Mouse (Mus musculus) CH12.LX (cell line): Measurements from ENCODE around the gene Ndufa8. TPM values are rescaled to one million over a fixed set of nuclear protein-coding genes. Genes with fewer than 3 reads are reported as not detected.

Experiments used
- DNase-seq: peaks from one replicate; pipeline ENCODE4 v3.0.0-alpha.2; 2013; ENCODE audit errors: extremely low read depth
- H3K27ac ChIP-seq: 2 replicates; pipeline ENCODE4 v1.5.1; 2012; ENCODE audit warnings: low read depth, mild to moderate bottlenecking, control low read depth, moderate library complexity; ENCODE audit not compliant: insufficient read depth
- H3K27me3 ChIP-seq: replicated peaks from 2 replicates; pipeline ENCODE3; 2012; ENCODE audit warnings: inconsistent platforms
- H3K36me3 ChIP-seq, 2 experiments: replicated peaks in 1 of 2; 2 replicates each; pipeline versions ENCODE3 to v1.6.1; 2012; ENCODE audit warnings: inconsistent platforms in 1 of 2, low read length in 1 of 2, mild to moderate bottlenecking in 1 of 2, mixed read lengths in 1 of 2, moderate library complexity in 1 of 2; ENCODE audit not compliant: control insufficient read depth in 1 of 2, insufficient read depth in 1 of 2
- H3K4me1 ChIP-seq, 2 experiments: 2 replicates each; pipeline ENCODE4 v1.6.1; 2012; ENCODE audit warnings: inconsistent platforms in 1 of 2, moderate library complexity in 1 of 2; ENCODE audit not compliant: insufficient read depth in 2 of 2, control insufficient read depth in 1 of 2
- H3K4me2 ChIP-seq: 2 replicates; pipeline ENCODE4 v1.6.1; 2012; ENCODE audit warnings: low read depth, mild to moderate bottlenecking, control low read depth; ENCODE audit not compliant: poor library complexity, insufficient read depth, severe bottlenecking
- H3K4me3 ChIP-seq, 3 experiments: fragments of 150-350 bp in 1 of 3; sonication (generic) in 1 of 3; replicated peaks in 1 of 3; 2 replicates each; pipeline versions ENCODE3 to v1.5.1; 2011 to 2012; ENCODE audit warnings: low read depth in 2 of 3, low read length in 2 of 3, mild to moderate bottlenecking in 2 of 3, moderate library complexity in 2 of 3, control low read depth in 1 of 3, improper control_type of control experiment in 1 of 3, inconsistent platforms in 1 of 3, mixed read lengths in 1 of 3; ENCODE audit not compliant: poor library complexity in 1 of 3
- H3K79me2 ChIP-seq: replicated peaks from 2 replicates; pipeline ENCODE4 v1.6.1; 2012; ENCODE audit warnings: mild to moderate bottlenecking, moderate library complexity; ENCODE audit not compliant: control insufficient read depth, poor library complexity, insufficient read depth, severe bottlenecking; ENCODE audit errors: extremely low read depth
- H3K9ac ChIP-seq: 2 replicates; pipeline ENCODE4 v1.6.1; 2012; ENCODE audit warnings: low read depth, mild to moderate bottlenecking, control low read depth, moderate library complexity; ENCODE audit not compliant: insufficient read depth
- H3K9me3 ChIP-seq: replicated peaks from 2 replicates; pipeline ENCODE3; 2012; ENCODE audit warnings: low read length, inconsistent platforms, mixed read lengths
- BHLHE40 ChIP-seq: IDR thresholded peaks from 2 replicates; pipeline ENCODE4 v1.6.1; 2011; ENCODE audit warnings: mild to moderate bottlenecking, low read depth, low read length, improper control_type of control experiment
- CHD1 ChIP-seq: IDR thresholded peaks from 2 replicates; pipeline ENCODE4 v1.6.1; 2012; ENCODE audit warnings: low read depth, low read length, improper control_type of control experiment, inconsistent platforms
- E2F4 ChIP-seq: IDR thresholded peaks from 2 replicates; pipeline ENCODE4 v1.6.1; 2011; ENCODE audit warnings: low read depth, low read length, improper control_type of control experiment; ENCODE audit not compliant: insufficient replicate concordance
- JUN ChIP-seq: IDR thresholded peaks from 2 replicates; pipeline ENCODE4 v1.6.1; 2011; ENCODE audit warnings: low read depth, mild to moderate bottlenecking, low read length, improper control_type of control experiment, moderate library complexity; ENCODE audit not compliant: insufficient read depth
- JUND ChIP-seq: conservative IDR thresholded peaks from 2 replicates; pipeline ENCODE4 v1.6.1; 2011; ENCODE audit warnings: low read depth, low read length, improper control_type of control experiment
- MAZ ChIP-seq: IDR thresholded peaks from 2 replicates; pipeline ENCODE4 v1.6.1; 2012; ENCODE audit warnings: low read depth, mild to moderate bottlenecking, inconsistent platforms, low read length, improper control_type of control experiment, moderate library complexity
- MEF2A ChIP-seq: IDR thresholded peaks from 2 replicates; pipeline ENCODE4 v1.6.1; 2014; ENCODE audit warnings: low read depth, mild to moderate bottlenecking, inconsistent platforms, low read length, improper control_type of control experiment, borderline replicate concordance
- MXI1 ChIP-seq: IDR thresholded peaks from 2 replicates; pipeline ENCODE4 v1.6.1; 2011; ENCODE audit warnings: mild to moderate bottlenecking, low read depth, low read length, improper control_type of control experiment
- NRF1 ChIP-seq: IDR thresholded peaks from 2 replicates; pipeline ENCODE4 v1.6.1; 2014; ENCODE audit warnings: low read depth, mild to moderate bottlenecking, inconsistent platforms, low read length, improper control_type of control experiment, moderate library complexity
- POLR2A ChIP-seq: IDR thresholded peaks from 2 replicates; pipeline ENCODE4 v1.6.1; 2011; ENCODE audit warnings: low read depth, mild to moderate bottlenecking, improper control_type of control experiment, low read length
- POLR2AphosphoS2 ChIP-seq: IDR thresholded peaks from 2 replicates; pipeline ENCODE4 v1.6.1; 2011; ENCODE audit warnings: low read depth, low read length, improper control_type of control experiment
- SIN3A ChIP-seq: IDR thresholded peaks from 2 replicates; pipeline ENCODE4 v1.6.1; 2012; ENCODE audit warnings: low read length, improper control_type of control experiment, inconsistent platforms
- SMC3 ChIP-seq: IDR thresholded peaks from 2 replicates; pipeline ENCODE4 v1.6.1; 2011; ENCODE audit warnings: low read depth, low read length, improper control_type of control experiment
- TBP ChIP-seq: conservative IDR thresholded peaks from 2 replicates; pipeline ENCODE4 v1.6.1; 2011; ENCODE audit warnings: low read depth, low read length, improper control_type of control experiment
- TCF12 ChIP-seq: IDR thresholded peaks from 2 replicates; pipeline ENCODE4 v1.6.1; 2014; ENCODE audit warnings: low read depth, mild to moderate bottlenecking, inconsistent platforms, low read length, improper control_type of control experiment
- USF2 ChIP-seq: conservative IDR thresholded peaks from 2 replicates; pipeline ENCODE4 v1.6.1; 2011; ENCODE audit warnings: low read depth, low read length, improper control_type of control experiment
- ZC3H11A ChIP-seq: IDR thresholded peaks from 2 replicates; pipeline ENCODE4 v1.6.1; 2012; ENCODE audit warnings: low read depth, mild to moderate bottlenecking, inconsistent platforms, low read length, improper control_type of control experiment
- dilution Hi-C: fragments of 300-500 bp; cut with MboI; formaldehyde crosslinking; loops from 2 replicates; pipeline ENCODE4 v1.14.3; 2020; ENCODE audit warnings: low sequenced_read_pairs; ENCODE audit not compliant: extremely low pct_unique_long_range_greater_than_20kb, extremely low pct_ligation_motif_present
- in situ Hi-C: fragments of 300-500 bp; cut with MboI; formaldehyde crosslinking; loops from 3 replicates; pipeline ENCODE4 v1.14.3; 2019; ENCODE audit warnings: low sequenced_read_pairs, low pct_ligation_motif_present, low pct_unique_long_range_greater_than_20kb, mixed read lengths
- polyA plus RNA-seq: library from polyadenylated mRNA; unstranded; fragments of >175 nt; gene quantifications from 2 replicates; pipeline ENCODE4 v1.2.1, GENCODE M21; 2012; ENCODE audit warnings: low read depth; ENCODE audit not compliant: insufficient read length
- total RNA-seq, 2 experiments: library from RNA; depleted of rRNA; stranded (reverse); fragments of 300-350 nt in 1 of 2; fragments of >200 nt in 1 of 2; gene quantifications; 2 replicates each; pipeline ENCODE4 v1.2.3; 2012 to 2014

The Ndufa8 gene
- total and polyA plus RNA-seq, 3 experiments: 111 to 179 (median 119) TPM

DNA sequence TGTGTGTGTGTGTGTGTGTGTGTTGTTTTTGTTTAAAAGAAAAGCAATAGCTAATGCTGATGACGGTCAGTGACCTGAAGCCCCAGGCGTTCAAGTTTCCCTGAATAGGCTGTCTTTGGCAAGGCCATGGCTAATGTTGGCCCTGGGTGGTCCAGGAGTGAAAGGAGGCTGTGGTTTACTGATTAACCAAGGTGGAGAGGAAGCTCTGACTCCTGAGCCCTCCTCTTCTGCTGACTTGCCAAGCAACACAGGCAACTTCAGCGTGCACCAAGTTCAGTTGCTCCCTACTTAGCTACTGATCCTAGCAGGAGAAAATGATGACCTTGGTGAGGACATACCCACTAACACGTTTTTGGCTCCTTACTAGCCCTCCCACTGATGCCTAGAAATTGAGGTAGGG is 43.5 kb upstream of the Ndufa8 start:
- Histone ChIP-seq H3K9me3 (no peaks in the 10 kb centered on the region), H3K79me2 (no peaks in the 10 kb centered on the region), H3K27ac (no peak overlapping the region), H3K4me3 (no peak overlapping the region), H3K36me3 (no peaks in the 10 kb centered on the region), H3K4me2 (no peak overlapping the region), H3K9ac (no peak overlapping the region), H3K27me3 (peaks cover 84% of the 10 kb centered on the region), H3K4me1 (peaks cover 0 to 14% of the 10 kb centered on the region in 2 experiments; a peak in 2 of 4 replicates)
- in situ Hi-C loops (no loop called here), dilution Hi-C loops (no loop called here)
- TF ChIP-seq SIN3A (no peak), POLR2AphosphoS2 (no peak), JUND (no peak), E2F4 (no peak), SMC3 (no peak), MXI1 (no peak), BHLHE40 (no peak)
- DNase-seq: no peak

GRCm38 (mm10) chr2:36090853-36091741 is 41.9 kb upstream of the Ndufa8 start:
- Histone ChIP-seq H3K4me2 (peak overlapping the region; percentile 96), H3K36me3 (no peaks in the 10 kb centered on the region), H3K79me2 (no peaks in the 10 kb centered on the region), H3K9ac (no peak overlapping the region), H3K9me3 (no peaks in the 10 kb centered on the region), H3K4me3 (peak overlapping the region; percentile 20 to 49 (median 46)), H3K4me1 (peaks cover 0 to 14% of the 10 kb centered on the region in 2 experiments; a peak in 2 of 4 replicates), H3K27me3 (peaks cover 84% of the 10 kb centered on the region), H3K27ac (no peak overlapping the region)
- dilution Hi-C loops: no loop called here
- DNase-seq: peak; percentile 64
- TF ChIP-seq USF2 (no peak), TCF12 (no peak), ZC3H11A (no peak), JUN (no peak), BHLHE40 (0 out of 2 replicates have a peak, but pooled peaks have one; percentile 33), POLR2AphosphoS2 (no peak), POLR2A (peak; percentile 35; the same call in 1 of the 2 replicates), TBP (no peak), CHD1 (no peak), NRF1 (peak; percentile 73), MEF2A (no peak), JUND (no peak), MAZ (no peak)
- in situ Hi-C loops: no loop called here
